Mouse (Mus musculus): ENCODE data around the gene Glipr2.

The Glipr2 gene

GRCm38 (mm10) chr4:43957292-43957845 lies at the start of gene Glipr2:
Glipr2 (plus strand) TSS chr4:43957401.
- no peak for DNase-seq

GRCm38 (mm10) chr4:43918221-43918620 lies 39.0 kb upstream of the Glipr2 start:
- DNase-seq = no peak

DNA sequence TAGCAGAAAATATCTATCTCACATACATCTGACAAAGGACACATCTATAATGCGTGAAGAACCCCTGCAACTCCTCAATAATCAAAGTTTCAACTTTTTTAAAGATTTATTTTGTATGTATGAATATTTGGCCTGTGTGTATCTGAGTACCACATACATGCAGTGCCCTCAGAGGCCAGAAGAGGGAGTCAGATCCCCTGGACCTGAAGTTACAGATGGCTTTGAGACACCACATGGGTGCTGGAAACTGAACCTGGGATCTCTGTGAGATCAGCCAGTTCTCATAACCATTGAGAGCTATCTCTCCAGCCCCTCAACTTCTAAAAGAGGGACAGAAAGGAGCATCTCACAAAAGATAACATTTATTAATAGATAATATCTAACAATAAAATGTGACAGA lies 36.6 kb upstream of the Glipr2 start:
- DNase-seq = no peak

DNA sequence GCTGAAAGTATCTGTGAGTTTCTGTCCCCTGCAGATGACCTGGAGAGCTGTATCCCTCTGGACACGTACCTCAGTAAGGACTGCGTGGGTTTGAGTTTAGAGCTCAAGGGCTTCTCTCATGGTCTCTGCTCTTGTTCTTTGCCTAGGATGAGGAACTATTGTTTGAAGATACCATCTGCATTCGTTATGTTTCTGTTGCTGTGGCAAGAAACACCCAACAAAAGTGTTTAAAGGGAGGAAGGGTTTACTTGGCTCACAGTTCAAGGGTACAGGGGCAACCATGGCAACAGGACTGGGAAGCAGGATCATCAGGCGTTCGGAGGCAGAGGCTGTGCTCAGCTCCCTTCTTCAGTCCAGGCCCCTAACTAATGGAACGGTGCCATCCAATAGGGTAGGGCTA lies 32.1 kb upstream of the Glipr2 start:
- no peak for DNase-seq

- DNase-seq = peak; percentile 56
Observed at GRCm38 (mm10) chr4:43925779-43926178, 31.4 kb upstream of the Glipr2 start.

- no peak for DNase-seq
Observed at GRCm38 (mm10) chr4:43927826-43928225, 29.4 kb upstream of the Glipr2 start.

DNA sequence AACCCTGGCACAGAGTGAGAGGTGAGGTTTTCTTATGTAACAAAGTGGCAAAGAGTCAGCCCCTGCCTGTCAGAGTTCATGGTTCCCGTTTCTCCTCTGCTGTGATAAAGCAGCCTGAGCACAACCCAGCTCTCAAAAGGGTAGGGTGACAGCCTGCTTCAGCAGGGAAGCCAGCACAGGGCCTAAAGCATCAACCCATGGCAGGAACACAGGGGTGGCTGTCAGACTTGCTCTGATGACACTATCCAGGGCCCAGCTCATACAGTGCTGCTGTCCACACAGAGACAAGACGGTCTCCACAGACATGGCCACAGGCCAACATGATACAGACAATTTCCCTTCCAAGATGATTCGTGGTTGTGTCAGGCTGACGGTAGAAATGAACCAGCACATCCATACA lies 25.3 kb upstream of the Glipr2 start:
- no peak for DNase-seq

DNA sequence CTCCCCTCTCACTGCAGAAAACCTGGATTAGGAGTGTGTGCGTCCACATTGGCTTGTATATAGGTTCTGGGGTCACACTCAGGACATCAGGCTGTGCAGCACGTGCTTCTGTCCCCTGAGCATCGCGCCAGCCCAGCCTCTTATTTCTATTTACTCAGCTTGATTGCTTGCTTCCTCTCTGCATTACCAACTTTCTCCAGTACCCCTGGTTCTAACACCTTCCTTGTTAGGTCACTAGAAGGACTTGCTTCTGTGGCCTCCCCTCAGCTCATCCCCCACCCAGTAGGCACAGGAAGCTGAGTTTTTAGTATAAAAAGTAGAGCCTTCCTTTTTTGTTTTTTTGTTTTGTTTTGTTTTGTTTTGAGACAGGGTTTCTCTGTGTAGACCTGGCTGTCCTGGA lies 21.0 kb upstream of the Glipr2 start:
- no peak for DNase-seq

DNA sequence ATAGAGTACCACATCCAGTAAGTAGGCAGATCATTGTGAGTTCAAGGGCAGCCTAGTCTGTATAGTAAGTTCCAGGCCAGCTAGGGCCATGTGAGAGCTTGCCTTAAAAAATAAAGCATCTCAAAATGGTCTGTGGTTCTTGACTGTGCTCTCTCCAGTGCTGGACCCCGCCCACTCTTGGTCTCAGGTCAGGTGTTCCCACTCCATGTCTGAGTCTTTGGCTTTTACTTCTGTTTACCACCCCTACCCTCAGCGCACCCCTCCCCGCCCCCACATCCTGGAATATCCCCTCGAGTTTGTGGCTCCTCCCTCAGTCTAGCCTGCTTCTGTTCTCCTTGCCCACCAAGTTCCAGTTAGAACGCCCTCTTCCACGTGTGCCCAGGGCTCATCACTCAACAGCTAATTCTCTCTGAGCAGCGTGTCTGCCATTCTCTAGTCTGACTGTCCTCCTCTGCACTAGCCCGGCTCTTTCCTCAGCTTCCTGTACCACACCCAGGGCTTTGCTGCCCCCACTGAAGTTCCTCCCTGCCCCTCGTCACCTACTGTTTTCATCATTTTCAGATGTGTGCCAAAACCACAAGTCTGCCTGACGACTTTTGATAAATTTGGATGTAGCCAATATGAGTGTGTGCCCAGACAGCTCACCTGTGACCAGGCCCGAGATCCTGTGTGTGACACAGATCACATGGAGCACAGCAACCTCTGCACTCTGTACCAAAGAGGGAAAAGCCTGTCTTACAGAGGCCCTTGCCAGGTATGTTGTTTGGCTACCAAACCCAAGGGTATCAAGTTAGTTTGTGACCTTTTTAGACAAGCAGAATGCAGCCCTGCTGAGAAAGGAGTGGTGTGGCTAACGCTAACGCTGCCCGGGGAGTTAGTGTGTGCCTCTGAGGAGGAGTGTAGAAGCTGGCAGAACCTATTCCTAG lies 20.2 kb upstream of the Glipr2 start:
- no peak for DNase-seq

DNA sequence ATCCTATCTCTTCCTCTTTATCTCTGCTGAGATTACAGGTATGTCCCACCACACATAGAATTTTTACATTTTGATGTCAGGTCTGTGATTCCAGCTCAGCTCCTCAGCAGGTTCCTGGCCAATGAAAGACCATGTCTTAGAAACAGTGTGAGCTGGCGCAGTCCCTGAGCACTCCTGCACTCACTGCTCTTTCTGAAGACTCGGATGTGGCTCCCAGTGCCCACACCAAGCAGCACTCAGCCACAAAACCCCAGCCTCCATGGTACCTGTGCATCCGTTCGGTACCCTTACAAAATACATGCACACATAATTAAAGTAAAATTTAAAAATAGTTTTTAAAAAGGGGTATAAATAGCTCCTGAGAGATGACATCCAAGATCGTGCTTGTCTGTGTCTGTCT lies 15.9 kb upstream of the Glipr2 start:
- DNase-seq = no peak

DNA sequence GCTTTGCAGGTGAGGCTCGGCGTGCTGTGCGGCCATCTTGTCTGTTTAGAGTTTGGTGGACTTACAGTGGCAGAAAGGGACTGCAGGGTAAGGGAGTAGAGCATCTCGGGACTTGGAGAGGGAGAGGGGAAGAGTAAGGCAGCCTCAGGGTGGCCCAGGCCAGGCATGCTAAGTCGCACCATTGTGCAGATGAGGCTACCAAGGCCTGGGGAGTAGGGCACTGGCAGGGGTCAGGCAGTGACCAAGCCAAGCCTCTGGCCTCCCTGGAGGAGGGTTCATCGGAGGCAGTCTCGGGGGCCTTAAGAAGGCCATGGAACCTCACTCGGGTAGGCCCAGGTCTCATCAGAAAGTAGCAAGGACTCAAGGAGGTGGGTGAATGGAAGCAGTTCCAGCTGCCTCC lies 14.8 kb upstream of the Glipr2 start:
- DNase-seq = no peak

- no peak for DNase-seq
Observed at GRCm38 (mm10) chr4:43947571-43947970, 9.6 kb upstream of the Glipr2 start.

- no peak for DNase-seq
Observed at GRCm38 (mm10) chr4:43957846-43958461, 753 bp downstream of the Glipr2 start.

GRCm38 (mm10) chr4:43959523-43960179 lies 2.5 kb downstream of the Glipr2 start:
- DNase-seq = no peak

- no peak for DNase-seq
Observed at GRCm38 (mm10) chr4:43960207-43960606, 3.0 kb downstream of the Glipr2 start.

DNA sequence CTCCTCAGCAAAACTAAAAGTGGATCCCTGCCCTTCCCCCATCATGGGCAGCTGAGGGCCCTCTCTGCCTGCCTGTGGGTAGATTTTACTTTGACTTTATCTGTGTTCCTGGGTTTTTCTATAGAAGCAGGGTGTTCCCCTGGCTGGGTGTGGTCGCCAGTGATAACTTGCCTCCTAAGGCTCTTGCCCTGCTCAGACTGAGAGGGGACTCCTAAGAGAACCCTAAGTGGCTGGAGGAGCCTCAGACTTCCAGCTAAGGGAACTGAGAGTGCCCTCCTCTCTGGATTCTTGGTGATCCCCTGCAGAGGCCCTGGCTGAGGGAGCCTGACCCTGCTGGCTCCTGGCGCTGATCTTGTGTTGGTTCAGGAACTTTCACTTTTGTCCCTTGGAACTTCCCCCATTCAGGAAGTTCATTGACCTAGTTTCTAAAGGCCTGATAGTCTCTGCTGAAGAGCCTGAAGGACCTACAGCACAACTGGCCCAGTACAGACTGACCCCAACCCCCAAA lies 7.2 kb downstream of the Glipr2 start:
- DNase-seq = no peak

DNA sequence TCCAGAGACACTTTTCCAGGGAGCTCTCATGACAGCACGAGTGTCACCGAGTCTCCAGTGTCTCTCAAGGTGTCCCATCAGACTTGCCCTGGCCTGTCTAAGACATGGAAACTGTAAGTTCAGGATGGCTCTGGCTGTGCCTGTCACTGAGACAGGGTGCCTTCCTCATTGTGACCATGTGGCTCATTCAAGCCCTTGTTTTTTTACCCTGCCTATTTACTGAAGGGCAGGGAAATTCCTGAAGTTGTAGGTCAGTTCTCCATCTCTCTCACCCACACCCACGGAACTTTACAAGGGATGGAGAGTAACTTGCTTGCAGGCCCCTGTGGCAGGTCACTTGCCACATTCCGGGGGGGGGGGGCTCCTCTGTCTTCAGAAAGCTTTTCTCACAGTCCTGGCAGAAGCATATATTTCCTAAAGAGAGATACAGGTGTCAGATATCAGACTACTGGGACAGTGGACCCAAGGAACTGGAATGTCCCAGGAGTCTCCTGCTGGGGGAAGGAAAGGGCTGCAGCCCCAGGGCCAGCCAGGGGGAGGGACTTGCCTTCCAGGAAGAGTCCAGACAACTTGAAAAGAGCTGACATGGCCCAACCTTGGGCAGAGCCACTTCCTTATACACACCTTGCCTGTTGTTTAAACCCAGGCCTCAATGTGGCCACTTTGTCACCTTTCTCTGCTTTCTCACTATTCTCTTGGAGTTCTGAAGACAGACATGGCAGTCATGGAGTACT lies 7.9 kb downstream of the Glipr2 start:
- DNase-seq = no peak

GRCm38 (mm10) chr4:43965856-43966535 lies 8.8 kb downstream of the Glipr2 start:
- DNase-seq = no peak

DNA sequence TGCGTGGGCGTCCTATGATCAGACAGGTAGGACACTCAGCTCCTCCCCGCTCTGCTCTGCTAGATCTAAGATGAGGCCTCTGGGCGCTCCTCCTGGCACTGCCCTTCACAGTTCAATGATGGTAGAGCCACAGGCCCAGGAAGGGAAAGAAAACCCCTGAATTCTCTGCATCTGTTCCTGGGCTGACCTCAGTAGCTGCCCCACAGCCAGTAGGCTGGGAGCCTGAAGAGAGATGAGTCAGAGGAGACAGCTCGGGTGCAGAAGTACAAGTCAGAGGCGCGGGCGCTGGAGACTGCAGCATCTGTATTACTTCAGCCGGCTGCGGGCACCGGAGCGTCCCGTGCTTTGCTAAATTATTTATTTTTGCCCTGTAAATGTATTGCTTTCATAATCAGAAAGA lies 11.4 kb downstream of the Glipr2 start:
- peak; percentile 26 for DNase-seq

DNA sequence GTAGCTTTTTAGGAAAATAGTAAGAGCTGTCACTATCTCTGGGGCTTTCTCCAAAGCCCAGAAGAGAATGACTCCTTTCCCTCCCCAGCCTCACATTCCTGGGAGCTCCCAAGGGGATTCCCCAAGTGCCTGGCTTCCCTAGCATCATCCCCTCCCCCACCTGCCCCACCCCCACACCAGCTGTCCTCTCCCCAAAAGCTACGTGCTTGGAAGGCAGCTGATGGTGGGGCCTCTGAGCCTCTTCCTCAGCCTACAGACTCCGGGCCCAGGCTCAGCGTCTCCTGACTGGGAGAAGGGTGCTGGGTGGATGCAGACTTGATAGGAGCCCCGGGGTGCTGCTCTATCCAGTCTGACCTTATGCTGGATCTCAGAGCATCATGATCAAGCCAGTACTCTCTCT lies 12.2 kb downstream of the Glipr2 start:
- no peak for DNase-seq

GRCm38 (mm10) chr4:43970393-43971330 lies 13.5 kb downstream of the Glipr2 start:
- no peak for DNase-seq

Data from cerebellum, adult 11 months (tissue).